Mouse (Mus musculus): ENCODE data around the gene Phactr4.
"Not testable (repeated sequence)": the region's sequence is repeated elsewhere in the genome, so short reads cannot be mapped to it uniquely, and the experiment has no call there.

Gene Phactr4

DNA sequence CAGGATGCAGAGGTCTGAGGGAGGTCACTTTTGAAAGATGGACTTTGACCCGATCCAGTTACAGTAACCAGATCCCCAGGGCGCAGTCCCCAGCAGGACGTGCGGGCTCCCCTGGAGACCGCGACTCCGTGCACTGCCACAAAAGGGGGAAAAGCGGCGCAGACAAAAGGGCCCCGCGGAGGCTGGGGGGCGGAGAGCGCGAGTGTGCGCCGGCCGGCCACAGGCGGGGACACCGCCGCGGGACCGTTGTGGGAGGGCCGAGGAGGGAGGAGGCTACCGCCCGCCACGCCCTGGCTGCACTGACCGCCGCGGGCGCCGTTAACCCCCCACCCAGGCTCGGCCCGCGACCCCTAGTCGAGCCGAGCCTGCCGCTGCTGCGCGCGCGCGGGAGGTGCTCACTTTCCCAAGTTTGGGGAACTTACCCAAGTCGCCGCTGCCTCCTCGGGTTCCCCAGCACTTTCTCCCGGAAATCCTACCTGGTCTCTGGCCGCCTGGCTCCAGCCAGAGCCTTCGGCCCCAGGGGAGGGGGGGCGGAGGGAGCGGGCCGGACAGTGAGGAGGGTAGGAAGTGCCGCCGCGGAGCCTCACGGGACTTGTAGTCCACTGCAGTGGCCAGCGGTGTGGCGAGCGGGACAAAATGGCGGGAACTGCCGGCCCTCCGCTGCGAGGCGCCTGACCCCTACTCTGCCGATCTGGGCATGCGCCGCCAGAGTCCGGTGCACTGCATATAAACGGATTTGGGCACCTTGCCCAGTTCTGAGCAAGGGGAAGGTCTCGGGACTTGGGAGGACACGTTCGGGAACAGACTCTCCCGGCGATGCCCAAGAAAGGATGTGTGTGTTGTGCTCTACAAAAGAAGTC is at the start of gene Phactr4:
Phactr4 (minus strand) TSS at position 567 of the 860 bp plus-strand sequence.
- DNase-seq (ENCODE audit: low spot score in 2 of 2), result peak; percentile 87 to 94

DNA sequence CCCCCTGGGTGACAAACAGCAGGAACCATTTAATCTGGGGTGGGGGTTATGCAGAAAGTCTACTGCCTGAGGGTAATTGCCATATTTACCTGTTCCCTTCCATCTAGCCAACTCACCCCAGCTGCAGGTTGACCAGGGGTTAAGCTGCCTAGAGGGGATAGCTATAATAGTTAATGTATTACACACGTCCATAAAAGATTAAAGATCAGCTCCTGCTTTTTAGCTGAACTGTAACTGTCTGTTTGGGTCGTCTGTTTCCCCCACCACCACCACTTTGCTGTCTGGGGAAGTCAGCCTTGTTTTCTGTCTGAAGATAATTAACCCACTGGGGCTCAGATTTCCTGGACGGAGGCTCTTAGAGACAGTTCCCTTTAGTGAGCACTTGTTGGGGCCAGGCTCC is 47.6 kb upstream of the Phactr4 start:
- DNase-seq (ENCODE audit: low spot score in 2 of 2), result no peak

GRCm38 (mm10) chr4:132464255-132464613 is 41.9 kb upstream of the Phactr4 start:
- no peak for DNase-seq (ENCODE audit: low spot score in 2 of 2)

DNA sequence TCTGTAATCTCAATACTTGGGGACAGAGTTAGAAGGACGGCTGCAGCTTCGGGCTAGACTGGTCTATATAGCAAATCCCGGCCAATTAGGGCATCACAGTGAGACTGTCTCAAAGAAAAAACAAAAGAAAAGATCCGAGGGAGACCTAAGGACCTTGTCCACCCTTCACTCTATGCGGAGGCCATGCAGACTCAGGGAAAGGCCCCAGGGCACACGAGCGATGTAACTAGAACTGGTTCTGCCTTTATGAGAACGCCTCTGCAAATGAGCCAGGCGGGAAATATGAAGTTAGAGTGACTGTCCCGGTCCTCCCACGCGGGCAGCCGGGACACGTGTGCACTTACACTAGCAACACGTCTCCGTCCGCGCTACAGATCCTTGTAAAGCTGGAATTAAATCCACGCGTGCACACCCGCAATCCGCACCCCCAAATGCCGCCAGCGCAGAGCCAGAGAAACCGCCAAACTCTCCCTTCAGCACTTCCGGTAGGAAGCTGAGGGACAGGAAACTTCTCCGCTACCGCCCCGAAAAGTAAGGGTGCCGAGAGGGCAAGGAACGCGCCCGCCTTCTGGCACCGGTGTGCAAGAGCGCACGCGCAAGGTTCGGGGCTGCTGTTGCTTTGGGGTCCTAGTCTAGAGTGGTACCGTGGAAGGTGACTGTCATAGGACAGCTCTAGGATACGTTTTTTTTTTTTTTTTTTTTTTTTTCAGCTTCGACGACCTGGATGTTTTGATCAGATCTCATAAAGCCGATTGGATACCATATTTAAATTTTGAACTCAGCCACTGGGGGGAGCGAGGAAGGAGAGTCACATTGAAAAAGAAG is 41.4 kb upstream of the Phactr4 start, which contains the start of gene Med18:
Med18 (minus strand) TSS at position 492 of the 825 bp plus-strand sequence.
- peak; percentile 78 to 91 for DNase-seq (ENCODE audit: low spot score in 2 of 2)

GRCm38 (mm10) chr4:132462836-132463235 is 40.5 kb upstream of the Phactr4 start:
- DNase-seq (ENCODE audit: low spot score in 2 of 2), result no peak

DNA sequence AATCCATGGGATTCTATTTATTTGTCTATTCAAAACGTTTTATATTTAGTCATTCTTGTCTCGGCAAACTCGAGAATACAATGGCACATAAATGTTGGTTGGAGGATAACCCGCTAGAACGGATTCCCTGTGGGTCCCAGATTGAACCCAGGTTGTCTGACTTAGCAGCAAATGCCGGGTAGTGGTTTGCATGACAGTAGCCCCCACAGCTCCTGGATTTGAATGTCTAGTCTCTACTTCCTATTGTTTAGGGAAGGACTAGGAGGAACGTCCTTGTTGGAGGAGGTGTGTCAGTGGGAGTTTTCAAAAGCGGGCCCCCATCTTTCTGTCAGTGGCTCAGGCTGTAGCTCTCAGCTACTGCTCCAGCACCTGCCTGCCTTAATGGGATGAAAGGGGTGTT is 37.9 kb upstream of the Phactr4 start:
- no peak for DNase-seq (ENCODE audit: low spot score in 2 of 2)

DNA sequence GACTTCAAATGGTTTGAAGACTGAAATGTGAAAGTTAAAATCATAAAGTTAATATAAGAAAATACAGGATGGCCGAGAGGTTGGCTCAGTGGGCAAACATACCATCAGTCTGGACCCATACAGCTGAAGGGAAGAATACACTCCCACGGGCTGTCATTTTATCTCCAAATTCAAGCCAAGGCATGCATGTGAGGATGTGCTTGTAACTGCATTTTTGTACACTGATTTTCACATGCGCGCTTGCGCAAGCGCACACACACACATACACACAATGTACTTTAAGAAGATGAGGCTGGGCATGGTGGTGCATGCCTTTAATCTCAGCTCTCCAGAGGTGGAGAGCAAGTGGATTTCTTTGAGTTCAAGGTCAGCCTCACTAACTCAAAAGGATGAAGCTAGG is 33.3 kb upstream of the Phactr4 start:
- DNase-seq (ENCODE audit: low spot score in 2 of 2), result no peak

- no peak for DNase-seq (ENCODE audit: low spot score in 2 of 2)
These were observed 32.9 kb upstream of the Phactr4 start for GRCm38 (mm10) chr4:132455146-132455545.

DNA sequence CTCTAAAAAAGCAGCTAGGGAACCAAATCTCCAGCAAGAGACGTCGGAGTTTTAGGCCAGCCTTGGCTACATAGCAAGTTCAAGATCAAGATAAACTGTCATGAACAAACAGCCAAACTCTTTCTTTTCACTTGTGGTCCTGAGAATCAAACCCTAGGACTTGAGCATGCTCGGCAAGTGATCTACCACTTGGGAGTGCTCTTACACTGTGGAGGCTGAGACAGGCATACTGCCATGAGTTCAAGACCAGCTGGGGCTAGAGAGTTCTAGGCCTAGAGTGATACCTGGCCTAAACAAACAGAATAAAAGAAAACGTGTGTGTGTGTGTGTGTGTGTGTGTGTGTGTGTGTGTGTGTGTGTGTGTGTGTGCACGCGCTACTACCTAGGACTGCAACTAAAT is 31.9 kb upstream of the Phactr4 start:
- DNase-seq (ENCODE audit: low spot score in 2 of 2), result no peak

DNA sequence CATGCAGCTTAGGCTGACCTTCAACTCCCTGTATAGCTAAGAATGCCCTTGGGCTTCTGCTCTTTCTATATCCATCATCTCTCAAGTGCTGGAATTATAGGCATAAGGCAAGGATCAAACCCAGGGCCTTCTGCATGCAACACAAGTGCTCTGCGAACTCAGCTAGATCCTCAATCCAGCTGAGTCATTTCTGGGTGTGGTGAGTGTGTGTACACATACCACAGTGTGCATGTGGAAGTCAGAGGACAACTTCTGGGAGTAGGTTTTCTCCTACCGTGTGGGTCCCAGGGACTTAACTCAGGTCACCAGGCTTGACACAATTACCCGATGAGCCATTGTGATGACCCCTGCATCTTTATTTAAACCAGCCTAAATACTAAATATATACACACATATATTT is 27.5 kb upstream of the Phactr4 start:
- DNase-seq (ENCODE audit: low spot score in 2 of 2), result no peak

DNA sequence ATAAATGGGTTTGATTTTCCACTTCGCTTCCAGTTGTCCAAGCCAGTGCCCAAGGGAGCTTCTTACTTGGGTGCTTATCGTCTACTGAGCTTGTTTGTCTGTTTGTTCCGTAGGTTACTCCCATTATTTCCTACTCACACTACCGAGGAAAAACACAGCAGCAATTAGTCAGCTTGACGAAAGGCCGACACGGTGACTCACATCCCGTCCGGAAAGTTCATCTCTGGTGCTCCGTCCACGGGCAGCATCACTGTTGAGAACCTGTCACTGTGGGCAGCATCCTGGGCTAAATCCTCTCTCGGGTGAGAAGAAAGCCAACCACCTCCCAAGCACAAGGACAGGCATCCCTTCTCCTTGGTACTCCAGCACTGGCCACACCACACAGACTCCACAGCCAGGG is 23.8 kb upstream of the Phactr4 start:
- no peak for DNase-seq (ENCODE audit: low spot score in 2 of 2)

GRCm38 (mm10) chr4:132444516-132444915 is 22.2 kb upstream of the Phactr4 start:
- DNase-seq (ENCODE audit: low spot score in 2 of 2), result no peak

DNA sequence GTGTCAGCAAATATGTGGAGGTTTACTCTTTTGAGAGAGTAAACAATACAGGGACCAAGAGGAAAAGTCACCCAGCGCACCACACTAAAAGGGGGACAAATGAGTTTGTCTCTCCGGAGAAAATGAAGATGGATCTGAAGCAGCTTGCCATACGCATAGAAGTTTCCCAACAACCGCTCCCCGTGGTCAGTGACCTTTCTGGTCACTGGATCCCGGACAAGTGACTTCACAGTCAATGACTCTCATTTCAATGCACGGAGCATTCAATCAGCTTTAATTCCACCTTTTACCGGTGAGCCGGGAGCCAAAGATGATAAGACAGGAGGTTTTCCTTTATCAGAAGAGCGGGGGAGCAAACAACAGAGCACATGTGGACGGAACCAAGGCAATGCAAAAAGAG is 15.6 kb upstream of the Phactr4 start:
- no peak for DNase-seq (ENCODE audit: low spot score in 2 of 2)

DNA sequence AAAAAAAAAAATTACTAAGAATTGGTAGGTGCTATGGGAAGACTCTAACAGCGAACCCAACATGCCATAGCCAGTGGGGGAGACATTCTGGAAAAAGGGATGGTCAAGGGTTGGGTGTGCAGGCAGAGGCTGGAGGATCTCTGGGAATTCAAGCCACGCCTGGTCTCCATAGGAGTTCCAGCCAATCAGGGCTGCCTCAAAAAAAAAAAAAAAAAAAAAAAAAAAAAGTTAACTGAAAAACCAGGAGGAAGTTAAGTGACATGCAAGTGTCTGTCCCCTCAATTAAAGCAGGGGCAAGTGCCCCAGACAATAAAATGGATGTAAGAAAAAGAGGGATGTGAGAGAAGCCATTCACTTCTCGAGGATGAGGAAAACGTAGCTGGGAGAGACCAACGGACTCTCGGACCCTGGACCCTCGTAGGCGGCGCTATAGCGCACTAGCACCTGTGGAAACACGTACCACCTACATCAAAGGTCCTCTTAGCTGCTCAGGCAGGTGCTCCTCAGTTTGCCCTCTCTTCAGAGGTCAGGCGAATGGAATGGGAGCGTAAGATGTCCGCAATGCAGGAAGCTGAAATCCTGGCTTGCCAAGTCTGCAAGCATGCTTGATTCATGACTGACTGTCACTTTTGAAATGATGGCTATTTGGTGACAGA is 10.6 kb upstream of the Phactr4 start:
- no peak for DNase-seq (ENCODE audit: low spot score in 2 of 2)

GRCm38 (mm10) chr4:132428022-132428542 is 5.8 kb upstream of the Phactr4 start:
- DNase-seq (ENCODE audit: low spot score in 2 of 2), result no peak

GRCm38 (mm10) chr4:132427493-132427892 is 5.2 kb upstream of the Phactr4 start:
- no peak for DNase-seq (ENCODE audit: low spot score in 2 of 2)

- no peak for DNase-seq (ENCODE audit: low spot score in 2 of 2)
These were observed 3.7 kb upstream of the Phactr4 start for GRCm38 (mm10) chr4:132426021-132426420.

DNA sequence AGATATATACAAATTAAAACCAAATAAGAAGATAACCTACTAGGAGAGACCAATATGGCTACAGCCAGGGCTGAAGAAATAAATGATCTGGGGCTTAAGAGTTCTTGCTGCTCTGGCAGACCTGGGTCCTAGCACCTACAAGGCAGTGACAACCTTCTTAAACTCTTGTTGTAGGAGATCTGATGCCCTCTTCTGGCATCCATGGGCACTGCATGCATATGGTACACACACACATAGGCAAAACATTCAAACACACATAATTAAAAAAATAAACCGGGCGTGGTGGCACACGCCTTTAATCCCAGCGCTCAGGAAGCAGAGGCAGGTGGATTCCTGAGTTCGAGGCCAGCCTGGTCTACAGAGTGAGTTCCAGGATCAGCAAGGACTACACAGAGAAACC is 2.5 kb upstream of the Phactr4 start:
- DNase-seq (ENCODE audit: low spot score in 2 of 2), result no peak

GRCm38 (mm10) chr4:132421556-132421922 is 750 bp downstream of the Phactr4 start:
- DNase-seq (ENCODE audit: low spot score in 2 of 2), result no peak

GRCm38 (mm10) chr4:132420471-132420870 is 1.8 kb downstream of the Phactr4 start:
- no peak for DNase-seq (ENCODE audit: low spot score in 2 of 2)

DNA sequence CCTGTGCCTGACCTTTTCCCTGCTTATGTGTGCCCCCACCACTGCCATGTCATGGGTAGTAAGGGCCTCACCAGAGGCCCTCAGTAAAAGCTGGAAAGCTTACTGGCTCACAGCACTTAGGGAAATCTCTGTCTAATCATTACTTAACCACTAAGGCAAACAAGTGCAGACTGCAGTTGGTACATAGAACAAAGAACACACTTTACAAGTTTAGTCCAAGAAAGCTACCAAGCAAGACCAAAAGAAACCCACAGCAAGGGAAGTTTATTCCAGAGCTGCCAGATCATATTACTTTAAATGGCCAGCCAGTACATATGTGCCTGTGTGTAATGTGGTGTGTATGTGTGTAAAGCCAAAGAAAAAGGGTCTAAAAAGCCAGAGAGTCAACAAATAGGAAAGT is 6.3 kb downstream of the Phactr4 start:
- DNase-seq (ENCODE audit: low spot score in 2 of 2), result no peak

DNA sequence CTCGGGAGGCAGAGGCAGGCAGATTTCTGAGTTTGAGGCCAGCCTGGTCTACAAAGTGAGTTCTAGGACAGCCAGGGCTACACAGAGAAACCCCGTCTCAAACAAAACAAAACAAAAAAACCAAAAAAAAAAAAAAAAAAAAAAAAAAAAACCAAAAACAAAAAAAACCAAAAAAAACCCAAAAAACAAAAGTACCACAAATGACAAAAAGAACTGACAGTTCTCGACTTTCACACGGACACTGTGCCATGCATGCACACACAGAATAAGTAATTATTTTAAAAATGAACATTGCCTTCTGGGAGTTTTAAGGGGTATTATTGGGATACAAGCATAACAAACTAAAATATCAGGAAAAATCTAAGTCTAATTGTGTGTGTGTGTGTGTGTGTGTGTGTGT is 9.0 kb downstream of the Phactr4 start:
- DNase-seq (ENCODE audit: low spot score in 2 of 2), result not testable (repeated sequence)
